Mouse (Mus musculus) ZHBTc4 (cell line): ENCODE data around the gene Sf3a3.
"Not testable (repeated sequence)": the region's sequence is repeated elsewhere in the genome, so short reads cannot be mapped to it uniquely, and the experiment has no call there.

Experiments
- DNase-seq: peaks from one replicate; pipeline ENCODE4 v3.0.0-alpha.2; 2011; ENCODE audit warnings: low read depth, low spot score

Gene Sf3a3

DNA sequence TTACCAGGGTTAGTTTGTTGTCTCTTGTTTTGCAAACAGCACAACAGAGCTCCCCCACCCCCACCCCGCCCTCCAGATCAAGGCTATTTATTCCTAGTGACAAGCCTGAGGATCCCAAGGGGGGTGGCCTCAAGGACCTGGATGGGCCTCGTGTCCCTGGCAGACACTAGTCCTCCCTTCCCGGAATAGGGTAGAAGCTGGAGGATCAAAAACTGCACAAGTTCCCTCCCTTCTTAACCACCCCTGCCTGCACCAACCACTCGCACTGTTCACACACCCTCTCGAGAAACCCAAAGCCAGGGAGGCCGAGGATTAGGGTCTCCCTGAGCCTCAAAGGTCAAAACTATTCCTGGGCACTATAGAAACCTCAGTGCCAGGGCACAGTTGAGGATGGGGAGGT is 14.8 kb upstream of the Sf3a3 start:
- DNase-seq, result no peak

DNA sequence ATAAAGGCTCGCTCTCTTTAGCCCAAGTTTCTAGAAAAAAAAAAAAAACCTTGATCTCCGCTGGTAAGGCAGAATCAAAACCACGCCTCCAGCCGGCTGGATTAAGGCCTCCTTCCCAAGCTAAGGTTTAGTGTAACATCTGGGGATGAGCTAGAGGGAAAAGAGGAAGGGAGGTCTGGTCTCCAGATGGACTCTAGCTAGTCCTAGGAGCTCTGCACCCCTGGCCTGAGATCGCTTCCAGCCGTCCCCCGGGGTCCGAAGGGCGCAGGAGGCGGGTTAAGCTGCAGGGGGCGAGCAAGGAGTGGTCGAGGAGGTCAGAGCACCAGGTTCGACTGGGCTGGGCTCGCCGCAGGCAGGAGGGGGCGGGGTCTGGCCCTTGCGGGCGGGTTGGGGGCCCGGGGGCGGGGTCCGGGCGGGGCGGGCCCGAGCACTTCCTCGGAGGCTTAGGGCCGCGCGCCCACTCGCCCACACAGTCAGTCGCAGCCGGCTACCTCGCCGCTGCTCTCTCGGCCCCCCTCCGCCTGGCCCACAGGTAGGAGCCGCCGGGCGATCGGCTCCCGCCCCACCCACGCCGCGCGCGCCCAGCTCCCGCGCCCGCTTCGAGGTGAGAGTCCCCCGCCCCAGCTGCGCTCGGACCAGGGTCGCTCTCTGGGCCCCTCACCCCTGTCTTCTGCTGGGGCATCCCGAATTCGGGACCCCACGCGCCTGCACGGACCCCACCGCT is 14.2 kb upstream of the Sf3a3 start, which contains the start of gene Fhl3:
TSS of gene Fhl3 (plus strand) at position 454 of the 724 bp plus-strand sequence.
- DNase-seq, result peak; percentile 90

DNA sequence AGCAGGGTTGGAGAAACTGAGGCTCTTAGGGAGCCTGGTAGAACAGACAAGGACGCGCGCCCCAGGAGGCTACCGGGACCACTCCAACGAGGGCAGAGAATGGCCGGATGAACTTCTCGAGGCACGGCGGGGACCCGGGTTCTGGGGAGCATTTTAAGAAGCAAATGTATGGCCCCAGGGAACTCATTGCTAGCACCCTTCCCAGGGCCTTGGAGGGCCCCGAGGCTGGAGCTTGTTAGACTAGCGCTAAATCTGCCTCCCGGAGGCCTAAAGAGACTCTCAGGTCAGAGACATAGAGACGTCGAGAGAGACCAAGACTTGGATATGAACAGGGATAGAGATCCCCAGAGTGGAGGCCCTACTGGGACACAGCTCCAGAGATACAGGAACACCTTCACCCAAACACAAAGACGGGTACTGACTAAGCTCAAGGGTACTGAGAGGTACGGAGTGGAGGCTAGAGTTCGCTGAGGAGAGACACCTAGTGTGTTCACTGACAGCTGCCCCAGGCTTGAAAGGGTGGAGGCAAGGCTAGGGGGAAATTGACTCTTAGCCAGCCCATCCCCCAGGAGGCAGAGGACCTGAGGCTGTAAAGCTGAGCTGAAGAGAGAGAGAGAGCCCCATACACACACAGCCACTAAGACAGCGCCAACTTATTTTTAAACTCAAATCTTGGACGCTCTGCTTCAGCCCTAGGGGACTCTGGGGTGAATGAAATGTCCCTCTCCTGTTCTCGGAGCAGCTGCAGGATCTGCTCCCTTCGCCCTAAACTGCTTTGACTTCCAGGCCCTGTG is 13.3 kb upstream of the Sf3a3 start:
- peak; percentile 62 for DNase-seq

DNA sequence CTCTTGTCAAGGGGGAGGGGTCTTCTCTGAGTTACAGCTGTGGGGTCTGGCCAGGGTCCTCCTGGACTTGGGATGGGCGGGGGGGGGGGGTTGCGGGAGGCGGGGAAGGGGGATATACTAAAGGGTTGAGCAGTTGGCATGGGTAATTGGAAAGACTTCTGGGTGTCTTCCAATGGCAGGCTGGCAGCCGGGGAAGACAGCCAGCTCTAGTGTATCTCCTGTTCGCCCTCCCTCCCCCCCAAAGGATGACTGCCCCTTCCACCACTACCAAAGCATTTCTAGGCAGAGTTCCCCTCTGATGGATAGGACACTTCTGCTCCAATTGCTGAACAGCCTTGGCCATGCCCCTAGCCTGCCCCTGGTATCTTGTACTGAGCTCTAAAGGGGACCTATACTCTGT is 12.7 kb upstream of the Sf3a3 start:
- DNase-seq, result no peak

DNA sequence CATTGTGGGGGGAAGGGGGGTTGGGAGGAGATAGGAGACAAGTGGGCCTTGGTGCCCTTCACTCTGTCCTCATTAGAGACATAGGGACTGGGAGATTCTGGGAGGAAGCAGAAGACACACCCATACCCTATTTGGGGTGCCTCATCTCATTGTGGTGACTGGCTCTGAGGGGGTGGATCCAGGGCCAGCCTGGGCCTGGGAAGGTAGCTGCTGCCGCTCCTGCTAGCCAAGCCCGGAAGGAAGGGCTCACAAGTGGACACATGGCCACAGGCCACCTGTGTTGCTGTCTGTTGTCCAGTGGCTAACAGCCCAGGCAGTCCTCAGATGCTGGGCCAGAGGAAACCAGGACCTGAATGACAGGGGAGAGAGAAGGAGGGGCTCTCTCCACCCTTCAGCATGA is 11.2 kb upstream of the Sf3a3 start:
- DNase-seq, result no peak

DNA sequence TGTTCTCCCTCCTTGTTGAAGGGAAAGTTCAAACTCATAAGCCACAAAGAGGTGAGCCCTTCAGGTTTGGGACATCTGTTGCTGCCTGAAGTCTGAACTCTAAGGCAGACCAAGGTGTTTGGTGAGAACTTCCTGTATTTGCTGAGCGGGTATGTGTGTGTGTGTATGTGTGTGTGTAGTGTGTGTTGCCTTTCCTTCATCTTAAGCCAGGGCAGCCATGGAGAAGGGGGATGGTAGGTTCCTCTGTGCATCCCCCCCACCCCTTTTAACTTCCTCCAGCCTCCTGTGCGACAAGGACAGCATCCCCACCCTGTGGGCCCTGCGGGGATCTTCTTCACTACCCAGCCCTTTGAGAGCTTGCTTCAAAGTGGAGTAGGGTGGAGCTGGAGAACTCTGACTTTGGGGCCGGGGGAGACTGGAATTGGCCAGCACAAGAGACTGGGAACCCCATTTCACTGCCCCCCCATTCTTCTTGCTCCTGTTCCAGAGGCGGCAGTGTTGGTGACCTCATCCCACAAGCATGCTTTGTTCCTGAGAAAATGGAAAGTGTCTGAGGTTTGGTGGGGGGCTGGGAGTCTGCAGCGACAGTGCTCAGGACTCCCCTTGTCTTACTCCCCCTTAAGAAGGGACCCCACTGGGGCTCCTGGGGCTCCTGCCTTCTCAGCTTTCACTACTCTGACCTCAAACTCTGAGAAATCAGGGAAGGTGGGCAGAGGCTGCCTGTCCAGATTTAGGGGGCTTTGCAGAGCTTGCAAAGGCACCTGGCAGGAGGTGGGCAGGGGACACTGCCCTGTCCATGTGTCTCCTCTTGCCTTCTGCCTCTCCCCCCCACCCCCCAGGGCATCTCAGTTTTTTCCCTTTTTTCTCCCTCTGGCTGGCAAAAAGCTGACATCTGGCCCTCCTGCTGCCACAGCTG is 10.4 kb upstream of the Sf3a3 start:
- peak; percentile 47 for DNase-seq

DNA sequence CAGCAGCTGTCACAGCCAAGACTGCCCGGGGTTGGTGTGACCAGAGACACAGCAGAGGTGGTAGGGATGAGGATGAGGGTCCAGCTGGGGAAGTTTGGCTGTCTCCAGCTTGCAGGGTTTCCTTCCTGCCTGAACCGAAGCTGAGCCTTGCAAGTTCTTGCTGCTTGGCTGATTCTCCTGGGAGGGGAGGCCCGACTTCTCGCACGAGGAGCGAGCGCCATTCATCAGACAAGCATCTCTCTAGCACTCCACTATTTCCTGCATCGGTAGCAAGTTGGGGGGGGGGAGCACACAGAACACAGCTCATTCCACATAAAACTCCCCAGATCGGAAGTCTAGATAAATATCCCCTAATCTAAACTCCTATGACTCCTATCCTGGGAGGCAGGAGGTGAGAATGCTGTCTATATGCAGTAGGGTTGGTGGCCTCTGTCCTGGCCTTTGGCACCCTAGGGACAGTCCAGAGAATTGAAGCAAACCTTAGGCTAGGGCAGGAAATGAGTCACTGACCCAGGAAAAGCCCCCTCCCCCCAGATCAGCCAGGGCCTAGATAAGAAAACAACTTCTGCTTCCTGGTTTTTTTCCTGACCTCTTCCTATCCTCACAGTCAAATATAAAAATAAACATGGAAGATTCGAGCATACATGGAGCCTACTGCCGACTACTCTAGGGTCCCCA is 9.6 kb upstream of the Sf3a3 start:
- no peak for DNase-seq

- no peak for DNase-seq
Measured at GRCm38 (mm10) chr4:124705661-124706269, 8.8 kb upstream of the Sf3a3 start.

- DNase-seq, result peak; percentile 32
Measured at GRCm38 (mm10) chr4:124707381-124708199, 7.0 kb upstream of the Sf3a3 start.

- not testable (repeated sequence) for DNase-seq
Measured at GRCm38 (mm10) chr4:124708200-124708517, 6.4 kb upstream of the Sf3a3 start.

DNA sequence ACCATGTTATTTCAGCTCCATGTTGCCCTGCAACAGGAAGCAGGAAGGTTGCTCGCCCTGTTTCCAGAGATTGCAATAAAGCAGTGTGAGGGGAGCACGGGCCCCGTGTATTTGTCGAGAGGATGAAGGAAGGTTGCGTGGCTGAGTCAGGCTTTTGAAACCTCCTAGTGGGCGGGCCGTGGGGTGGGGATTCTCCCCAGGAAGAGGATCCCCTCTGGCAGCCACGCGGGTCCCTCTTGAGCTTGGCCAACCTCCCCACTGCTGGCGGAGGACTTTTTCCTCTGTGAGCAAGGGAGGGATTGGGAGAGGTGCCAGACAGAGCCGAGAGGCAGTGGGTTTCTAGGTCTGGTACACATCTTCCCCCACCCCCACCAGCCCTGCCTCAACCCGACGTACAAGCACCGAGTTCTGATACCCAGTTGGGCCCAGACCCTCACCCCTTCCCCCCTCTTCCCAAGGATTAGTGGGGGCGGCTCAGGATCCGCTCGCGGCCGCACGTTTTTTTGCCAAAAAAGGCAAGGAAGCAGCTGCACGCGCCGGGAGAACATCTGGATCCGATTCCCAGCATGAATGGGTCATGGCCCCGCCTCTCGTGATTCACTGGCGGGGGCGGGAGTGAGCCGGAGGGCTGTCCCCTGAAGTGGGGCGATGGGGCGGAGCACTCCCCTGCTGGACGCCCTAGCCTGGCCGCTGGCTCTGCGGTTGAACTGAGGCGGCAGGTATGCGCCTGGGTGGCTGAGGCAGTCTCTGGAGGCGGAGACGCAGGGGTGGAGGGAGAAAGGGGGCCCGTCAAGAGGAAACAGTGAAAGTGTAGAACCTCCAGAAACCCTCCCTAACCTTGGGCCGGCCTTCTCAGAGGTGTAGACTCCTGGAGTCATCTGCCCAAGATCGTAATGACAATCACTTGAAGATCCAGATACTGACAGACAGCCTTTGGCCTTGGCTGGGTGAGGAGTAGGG is 5.8 kb upstream of the Sf3a3 start:
- peak; percentile 95 for DNase-seq

GRCm38 (mm10) chr4:124709961-124710446 is 4.6 kb upstream of the Sf3a3 start:
- DNase-seq, result peak; percentile 66

- DNase-seq, result peak; percentile 75
Measured at GRCm38 (mm10) chr4:124710776-124711291, 3.7 kb upstream of the Sf3a3 start.

DNA sequence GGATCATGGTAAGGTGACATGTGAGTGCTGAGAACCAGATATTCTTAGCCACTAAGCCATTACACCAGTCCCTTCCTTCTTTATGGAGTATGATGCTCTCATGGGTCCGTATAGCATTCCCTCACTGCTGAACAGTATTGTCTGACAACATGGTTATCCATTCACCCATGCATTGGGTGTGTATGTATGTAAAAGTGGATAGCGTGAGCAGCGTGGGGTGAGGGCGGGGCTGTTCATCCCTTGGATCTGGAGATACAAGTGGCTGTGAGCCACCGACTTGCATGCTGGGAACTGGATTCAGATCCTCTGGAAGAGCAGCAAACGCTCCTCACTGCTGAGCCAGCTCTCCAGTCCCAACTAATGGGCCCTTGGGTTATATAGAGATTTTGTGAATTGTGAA is 2.0 kb upstream of the Sf3a3 start:
- no peak for DNase-seq

DNA sequence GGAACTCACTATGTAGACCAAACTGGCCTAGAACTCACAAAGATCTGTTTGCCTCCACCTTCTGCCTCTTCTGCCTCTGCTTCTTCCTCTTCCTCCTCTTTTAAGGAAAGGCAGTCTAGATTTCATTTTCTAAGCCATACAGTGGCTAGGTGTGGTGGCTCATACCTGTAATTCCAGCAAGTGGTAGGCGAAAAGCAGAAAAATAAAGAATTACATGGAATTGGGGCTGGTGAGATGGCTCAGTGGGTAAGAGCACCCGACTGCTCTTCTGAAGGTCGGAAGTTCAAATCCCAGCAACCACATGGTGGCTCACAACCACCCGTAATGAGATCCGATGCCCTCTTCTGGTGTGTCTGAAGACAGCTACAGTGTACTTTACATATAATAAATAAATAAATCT is 726 bp upstream of the Sf3a3 start:
- not testable (repeated sequence) for DNase-seq

GRCm38 (mm10) chr4:124719101-124719500 is 4.5 kb downstream of the Sf3a3 start:
- no peak for DNase-seq

DNA sequence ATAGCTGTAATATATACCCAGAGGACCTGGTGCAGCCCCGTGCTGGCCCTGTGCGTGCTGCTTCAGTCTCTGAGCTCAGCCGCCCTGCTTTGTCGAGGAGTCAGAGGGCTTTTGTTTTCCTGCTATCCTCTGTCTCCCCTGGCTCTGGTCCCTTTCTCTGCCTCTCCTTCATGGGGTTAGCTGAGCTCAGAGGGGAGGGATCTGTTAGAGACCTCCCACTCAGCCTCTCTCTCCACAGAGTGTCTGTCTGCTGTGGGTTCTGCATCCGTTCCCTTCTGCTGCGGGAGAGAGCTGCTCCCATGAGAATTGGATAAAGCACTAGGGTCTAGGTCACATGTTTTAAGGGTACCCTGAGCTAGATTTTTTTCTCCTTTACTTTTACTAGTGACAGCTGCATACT is 11.5 kb downstream of the Sf3a3 start:
- no peak for DNase-seq

- DNase-seq, result no peak
Measured at GRCm38 (mm10) chr4:124736952-124737351, 22.4 kb downstream of the Sf3a3 start.

GRCm38 (mm10) chr4:124737486-124737885 is 22.9 kb downstream of the Sf3a3 start:
- no peak for DNase-seq
